Mouse (Mus musculus): ENCODE results near the gene Lyrm7.

- TF ChIP-seq CTCF (IDR thresholded peaks at IDR 0.05; ENCODE audit: control insufficient read depth, insufficient read depth, low read length) (no peak), POLR2A (IDR thresholded peaks at IDR 0.05; ENCODE audit: borderline replicate concordance, control insufficient read depth, low read depth, low read length) (no peak)
Measured at GRCm38 (mm10) chr11:54905931-54906330, 45.2 kb upstream of the Lyrm7 start.

All from bone marrow, adult 2 months (tissue).